Mouse (Mus musculus) neutrophil, adult 65 days (primary cell): ENCODE data around the gene Lrrc37a. TPM values are rescaled to one million over a fixed set of nuclear protein-coding genes. Genes with fewer than 3 reads are reported as not detected.

Experiments
- total RNA-seq: library from RNA; stranded (reverse); gene quantifications from 2 replicates; pipeline ENCODE4 v1.2.4, GENCODE M21; 2023

Lrrc37a gene
- total RNA-seq, result not detected in 2 replicates

GRCm38 (mm10) chr11:103504497-103504896, at the start of gene Lrrc37a:
TSS of gene Lrrc37a (minus strand) at chr11:103504597.

GRCm38 (mm10) chr11:103411981-103412949, 92.1 kb downstream of the Lrrc37a start, which contains the start of gene Plekhm1:
TSS of gene Plekhm1 (minus strand) at chr11:103412687.

Other genes starting within 250 kb of the Lrrc37a start
- 19.8 and 21.3 TPM in 2 replicates for gene Map3k14, start 237.1 kb downstream of the Lrrc37a start, total RNA-seq
- 42.6 and 58.0 TPM in 2 replicates for gene Arhgap27, start 140.9 kb downstream of the Lrrc37a start, total RNA-seq
- gene Plekhm1, start 91.9 kb downstream of the Lrrc37a start, total RNA-seq, result 52.4 and 67.9 TPM in 2 replicates
- gene Gm884, start 116.5 kb upstream of the Lrrc37a start, total RNA-seq, result not detected in 2 replicates
- not detected in 2 replicates for gene Lyzl6, start 134.3 kb upstream of the Lrrc37a start, total RNA-seq
- gene Rprml, start 145.0 kb upstream of the Lrrc37a start, total RNA-seq, result not detected in 2 replicates
- 57.1 and 64.0 TPM in 2 replicates for gene Gosr2, start 193.3 kb upstream of the Lrrc37a start, total RNA-seq
- not detected in 2 replicates for gene Wnt9b, start 245.2 kb upstream of the Lrrc37a start, total RNA-seq